Mouse (Mus musculus) bone marrow, adult 2 months (tissue): ENCODE results near the gene H2-Oa.

Experiments used
- CTCF ChIP-seq: fragments of 200-500 bp; IDR thresholded peaks from 2 replicates; pipeline ENCODE4 v1.5.1; 2011; ENCODE audit warnings: low read length, control low read depth; ENCODE audit not compliant: control insufficient read depth, insufficient read depth
- POLR2A ChIP-seq: fragments of 200-500 bp; IDR thresholded peaks from 2 replicates; pipeline ENCODE4 v1.6.1; 2011; ENCODE audit warnings: low read depth, mild to moderate bottlenecking, control low read depth, low read length, borderline replicate concordance; ENCODE audit not compliant: control insufficient read depth

- no peak for TF ChIP-seq POLR2A
- no peak for TF ChIP-seq CTCF
These were observed 32.5 kb downstream of the H2-Oa start for GRCm38 (mm10) chr17:34124649-34125048.
